Mouse (Mus musculus): ENCODE results near the gene Eps15l1. TPM values are rescaled to one million over a fixed set of nuclear protein-coding genes. Genes with fewer than 3 reads are reported as not detected.

Eps15l1 gene
- total RNA-seq, 2 experiments from 2014 or later: 58.9 to 72.2 TPM

- DNase-seq (ENCODE audit: extremely low spot score in 1 of 2, low spot score in 1 of 2): no peak
Observed at GRCm38 (mm10) chr8:72415252-72415651, 6.0 kb downstream of the Eps15l1 start.

GRCm38 (mm10) chr8:72413839-72414238, 7.4 kb downstream of the Eps15l1 start:
- DNase-seq (ENCODE audit: extremely low spot score in 1 of 2, low spot score in 1 of 2): no peak

GRCm38 (mm10) chr8:72409443-72409842, 11.8 kb downstream of the Eps15l1 start:
- DNase-seq (ENCODE audit: extremely low spot score in 1 of 2, low spot score in 1 of 2): no peak

GRCm38 (mm10) chr8:72407878-72408277, 13.4 kb downstream of the Eps15l1 start:
- no peak for DNase-seq (ENCODE audit: extremely low spot score in 1 of 2, low spot score in 1 of 2)

- no peak for DNase-seq (ENCODE audit: extremely low spot score in 1 of 2, low spot score in 1 of 2)
Observed at GRCm38 (mm10) chr8:72402981-72403380, 18.3 kb downstream of the Eps15l1 start.

GRCm38 (mm10) chr8:72401381-72401780, 19.9 kb downstream of the Eps15l1 start:
- DNase-seq (ENCODE audit: extremely low spot score in 1 of 2, low spot score in 1 of 2): no peak

- DNase-seq (ENCODE audit: extremely low spot score in 1 of 2, low spot score in 1 of 2): no peak
Observed at GRCm38 (mm10) chr8:72385737-72386136, 35.5 kb downstream of the Eps15l1 start.

GRCm38 (mm10) chr8:72382395-72382794, 38.9 kb downstream of the Eps15l1 start:
- no peak for DNase-seq (ENCODE audit: extremely low spot score in 1 of 2, low spot score in 1 of 2)

GRCm38 (mm10) chr8:72380656-72381055, 40.6 kb downstream of the Eps15l1 start:
- no peak for DNase-seq (ENCODE audit: extremely low spot score in 1 of 2, low spot score in 1 of 2)

GRCm38 (mm10) chr8:72376900-72377299, 44.4 kb downstream of the Eps15l1 start:
- DNase-seq (ENCODE audit: extremely low spot score in 1 of 2, low spot score in 1 of 2): no peak

- no peak for DNase-seq (ENCODE audit: extremely low spot score in 1 of 2, low spot score in 1 of 2)
Observed at GRCm38 (mm10) chr8:72376309-72376708, 45.0 kb downstream of the Eps15l1 start.

GRCm38 (mm10) chr8:72375161-72375560, 46.1 kb downstream of the Eps15l1 start:
- DNase-seq (ENCODE audit: extremely low spot score in 1 of 2, low spot score in 1 of 2): no peak

GRCm38 (mm10) chr8:72372311-72372710, 48.9 kb downstream of the Eps15l1 start:
- no peak for DNase-seq (ENCODE audit: extremely low spot score in 1 of 2, low spot score in 1 of 2)

GRCm38 (mm10) chr8:72371356-72371755, 49.9 kb downstream of the Eps15l1 start:
- no peak for DNase-seq (ENCODE audit: extremely low spot score in 1 of 2, low spot score in 1 of 2)

GRCm38 (mm10) chr8:72366435-72366834, 54.8 kb downstream of the Eps15l1 start:
- DNase-seq (ENCODE audit: extremely low spot score in 1 of 2, low spot score in 1 of 2): no peak

- peak; percentile 44 to 72 for DNase-seq (ENCODE audit: extremely low spot score in 1 of 2, low spot score in 1 of 2)
Observed at GRCm38 (mm10) chr8:72365826-72366225, 55.4 kb downstream of the Eps15l1 start.

- no peak for DNase-seq (ENCODE audit: extremely low spot score in 1 of 2, low spot score in 1 of 2)
Observed at GRCm38 (mm10) chr8:72365016-72365415, 56.2 kb downstream of the Eps15l1 start.

GRCm38 (mm10) chr8:72363457-72363856, 57.8 kb downstream of the Eps15l1 start:
- no peak for DNase-seq (ENCODE audit: extremely low spot score in 1 of 2, low spot score in 1 of 2)

- DNase-seq (ENCODE audit: extremely low spot score in 1 of 2, low spot score in 1 of 2): no peak
Observed at GRCm38 (mm10) chr8:72362754-72363153, 58.5 kb downstream of the Eps15l1 start.

GRCm38 (mm10) chr8:72360162-72360561, 61.1 kb downstream of the Eps15l1 start:
- no peak for DNase-seq (ENCODE audit: extremely low spot score in 1 of 2, low spot score in 1 of 2)

GRCm38 (mm10) chr8:72356593-72356992, 64.7 kb downstream of the Eps15l1 start:
- no peak for DNase-seq (ENCODE audit: extremely low spot score in 1 of 2, low spot score in 1 of 2)

- DNase-seq (ENCODE audit: extremely low spot score in 1 of 2, low spot score in 1 of 2): no peak
Observed at GRCm38 (mm10) chr8:72354272-72354671, 67.0 kb downstream of the Eps15l1 start.

- no peak for DNase-seq (ENCODE audit: extremely low spot score in 1 of 2, low spot score in 1 of 2)
Observed at GRCm38 (mm10) chr8:72353700-72354045, 67.6 kb downstream of the Eps15l1 start.
